Mouse (Mus musculus) lung, embryonic 16.5 days (tissue): ENCODE data around the gene AC131692.1. TPM values are rescaled to one million over a fixed set of nuclear protein-coding genes. Genes with fewer than 3 reads are reported as not detected.

Source experiments
- ATAC-seq: fragments of 200-750 bp; cut with Nextera tagmentation; 2 replicates; pipeline ENCODE4 v1.8.0; 2017; ENCODE audit warnings: low read depth, mild to moderate bottlenecking, moderate library complexity
- H3K27ac ChIP-seq: fragments of 300-500 bp; sonication (generic); 2 replicates; pipeline ENCODE4 v1.5.1; 2014; ENCODE audit warnings: mild to moderate bottlenecking, control low read depth, low read length
- H3K27me3 ChIP-seq: fragments of 300-500 bp; sonication (generic); 2 replicates; pipeline ENCODE4 v1.6.1; 2014; ENCODE audit warnings: low read depth, low read length, mixed read lengths; ENCODE audit not compliant: control insufficient read depth, insufficient read depth
- H3K36me3 ChIP-seq: fragments of 300-500 bp; sonication (generic); 2 replicates; pipeline ENCODE4 v1.6.1; 2014; ENCODE audit warnings: low read length; ENCODE audit not compliant: control insufficient read depth, insufficient read depth
- H3K4me1 ChIP-seq: fragments of 300-500 bp; sonication (generic); replicated peaks from 2 replicates; pipeline ENCODE4 v1.6.1; 2014; ENCODE audit warnings: low read length, mixed read lengths; ENCODE audit not compliant: control insufficient read depth, insufficient read depth
- H3K4me2 ChIP-seq: fragments of 300-500 bp; sonication (generic); 2 replicates; pipeline ENCODE4 v1.6.1; 2014; ENCODE audit warnings: low read depth, low read length, control low read depth
- H3K4me3 ChIP-seq: fragments of 300-500 bp; sonication (generic); 2 replicates; pipeline ENCODE4 v1.5.1; 2014; ENCODE audit warnings: mild to moderate bottlenecking, low read length, control low read depth
- H3K9ac ChIP-seq: fragments of 300-500 bp; sonication (generic); 2 replicates; pipeline ENCODE4 v1.6.1; 2014; ENCODE audit warnings: low read length, control low read depth
- H3K9me3 ChIP-seq: fragments of 300-500 bp; sonication (generic); 2 replicates; pipeline ENCODE4 v1.6.1; 2016; ENCODE audit warnings: low read length; ENCODE audit not compliant: control insufficient read depth
- WGBS: fragments of 180-500 bp; shearing (Covaris S2); extraction: QIAGEN DNeasy Blood & Tissue Kit; methylation state at CpG from one replicate; pipeline ENCODE4 v1.1.7; 2014; 5-methylcytosine and 5-hydroxymethylcytosine counted together
- polyA plus RNA-seq: library from polyadenylated mRNA; unstranded; fragments of >200 nt; fragmentation: Nextera tagmentation; extraction: Ambion mirVana; gene quantifications from 2 replicates; pipeline ENCODE4 v1.2.1, GENCODE M21; 2015

AC131692.1 gene
- polyA plus RNA-seq, 1 experiment from 2014 or later: not detected

DNA sequence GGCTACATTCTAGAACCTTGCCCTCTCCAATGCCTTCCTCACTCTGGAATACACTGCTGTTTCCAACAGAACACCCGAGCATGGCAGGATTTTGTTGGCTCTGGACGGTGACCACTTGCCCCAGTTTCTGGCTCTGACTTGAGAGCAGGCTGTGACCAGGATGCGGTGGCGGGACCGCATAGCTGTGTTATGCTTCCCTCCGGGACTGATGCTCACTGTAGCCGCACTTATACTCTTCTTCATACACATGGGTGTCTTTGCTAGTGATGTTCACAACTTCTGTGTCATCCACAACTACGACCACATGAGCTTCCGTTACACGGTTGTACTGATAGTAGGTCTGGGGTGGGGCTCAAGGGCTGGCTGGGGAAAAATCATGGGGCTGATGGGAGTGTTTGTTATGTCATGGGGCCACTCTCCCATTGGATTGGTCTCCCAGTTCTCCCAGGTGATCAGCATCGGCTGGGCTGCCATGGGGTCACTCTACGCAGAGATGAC is 14.2 kb upstream of the AC131692.1 start, which contains the start of gene Tmem262:
Gene Tmem262 (plus strand): TSS at position 51 of the 498 bp plus-strand sequence.
- no peaks in the 10 kb centered on the region for H3K9me3 ChIP-seq
- H3K4me2 ChIP-seq: no peak within 1 kb of the TSS
- no peak within 1 kb of the TSS for H3K27ac ChIP-seq
- H3K36me3 ChIP-seq: peaks cover 11% of the 10 kb centered on the region
- peaks cover 13% of the 10 kb centered on the region for H3K4me1 ChIP-seq
- no peaks in the 10 kb centered on the region for H3K27me3 ChIP-seq
- ATAC-seq: no peak
- H3K9ac ChIP-seq: no peak within 1 kb of the TSS
- 89% methylated on average over 12 of the region's 12 CpGs for WGBS
- H3K4me3 ChIP-seq: no peak within 1 kb of the TSS

DNA sequence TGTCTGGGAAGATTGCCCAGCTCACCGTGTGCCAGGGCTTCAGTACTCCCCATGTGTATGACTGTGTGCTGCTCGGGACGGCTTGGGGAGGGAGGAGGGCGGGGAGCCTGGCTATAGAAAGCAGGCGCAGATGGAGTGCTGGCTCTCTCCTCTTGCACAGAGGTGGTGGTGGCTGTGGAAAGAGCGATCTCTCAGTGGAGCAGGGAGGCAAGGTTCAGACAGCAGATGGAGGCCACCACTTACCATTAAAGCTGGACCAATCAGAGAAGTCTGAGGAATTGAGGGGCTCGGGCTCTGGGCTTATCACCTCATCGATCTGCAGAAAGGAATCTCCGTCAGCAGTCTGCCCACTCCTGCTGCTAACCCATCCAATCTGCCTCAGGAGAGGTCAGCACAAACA is 12.1 kb upstream of the AC131692.1 start, which contains the start of gene Gm28374:
Gene Gm28374 (minus strand): TSS at position 101 of the 400 bp plus-strand sequence.
- H3K4me1 ChIP-seq: peaks cover 13% of the 10 kb centered on the region
- 82% methylated on average over 9 of the region's 9 CpGs for WGBS
- H3K9me3 ChIP-seq: no peaks in the 10 kb centered on the region
- H3K4me3 ChIP-seq: no peak within 1 kb of the TSS
- no peak within 1 kb of the TSS for H3K4me2 ChIP-seq
- H3K27ac ChIP-seq: no peak within 1 kb of the TSS
- no peak for ATAC-seq
- H3K36me3 ChIP-seq: peaks cover 14% of the 10 kb centered on the region; the same call in 1 of the 2 replicates
- H3K27me3 ChIP-seq: no peaks in the 10 kb centered on the region
- H3K9ac ChIP-seq: no peak within 1 kb of the TSS

DNA sequence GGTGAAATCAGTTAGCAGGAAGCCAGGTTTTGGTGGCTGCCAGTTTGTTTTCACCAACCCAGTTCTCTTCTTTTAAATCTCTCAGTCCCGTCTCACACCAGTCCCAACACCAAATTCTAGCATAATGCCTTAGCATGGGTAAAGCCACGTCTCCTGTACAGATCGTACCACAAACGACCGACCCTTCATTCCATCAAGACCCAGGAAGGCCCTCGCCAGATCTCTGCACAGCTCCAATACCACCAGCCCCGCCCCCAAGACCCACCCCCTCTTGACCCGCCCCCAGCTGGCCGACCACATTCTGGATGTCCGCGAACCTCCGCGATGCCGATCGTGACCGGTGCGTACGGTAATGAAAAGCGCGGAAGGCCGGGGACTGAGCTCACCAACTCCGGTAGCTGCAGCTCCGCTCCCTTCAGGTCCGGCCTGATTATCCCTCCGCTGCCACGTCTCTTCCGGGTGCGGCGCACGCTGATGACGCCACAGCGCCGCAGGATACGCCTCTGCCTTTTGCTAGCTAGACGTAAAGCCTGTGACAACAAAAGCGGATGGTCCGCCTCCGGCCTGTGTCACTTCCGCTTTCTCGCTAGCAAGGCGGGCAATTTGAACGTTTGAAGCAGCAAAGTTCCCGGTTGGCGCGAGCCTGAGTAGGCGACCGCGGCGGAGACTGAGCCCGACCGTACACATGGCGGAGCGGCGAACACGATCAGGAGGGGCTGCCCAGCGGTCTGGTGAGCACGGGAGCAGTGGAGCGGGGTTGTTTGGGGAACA is 9.6 kb upstream of the AC131692.1 start, which contains the start of the genes Zfpl1 and Cdca5:
Gene Zfpl1 (minus strand): TSS at position 479 of the 771 bp plus-strand sequence.
Gene Cdca5 (plus strand): TSS at position 506 of the 771 bp plus-strand sequence.
- under 1% methylated on average over 58 of the region's 58 CpGs for WGBS
- H3K4me3 ChIP-seq: peak within 1 kb of the TSS; percentile 76
- no peaks in the 10 kb centered on the region for H3K27me3 ChIP-seq
- no peaks in the 10 kb centered on the region for H3K9me3 ChIP-seq
- peaks cover 14% of the 10 kb centered on the region; the same call in 1 of the 2 replicates for H3K36me3 ChIP-seq
- peaks cover 13% of the 10 kb centered on the region for H3K4me1 ChIP-seq
- ATAC-seq: peak; percentile 94
- H3K4me2 ChIP-seq: peak within 1 kb of the TSS; percentile 80
- peak within 1 kb of the TSS; percentile 79 for H3K9ac ChIP-seq
- H3K27ac ChIP-seq: peak within 1 kb of the TSS; percentile 62

DNA sequence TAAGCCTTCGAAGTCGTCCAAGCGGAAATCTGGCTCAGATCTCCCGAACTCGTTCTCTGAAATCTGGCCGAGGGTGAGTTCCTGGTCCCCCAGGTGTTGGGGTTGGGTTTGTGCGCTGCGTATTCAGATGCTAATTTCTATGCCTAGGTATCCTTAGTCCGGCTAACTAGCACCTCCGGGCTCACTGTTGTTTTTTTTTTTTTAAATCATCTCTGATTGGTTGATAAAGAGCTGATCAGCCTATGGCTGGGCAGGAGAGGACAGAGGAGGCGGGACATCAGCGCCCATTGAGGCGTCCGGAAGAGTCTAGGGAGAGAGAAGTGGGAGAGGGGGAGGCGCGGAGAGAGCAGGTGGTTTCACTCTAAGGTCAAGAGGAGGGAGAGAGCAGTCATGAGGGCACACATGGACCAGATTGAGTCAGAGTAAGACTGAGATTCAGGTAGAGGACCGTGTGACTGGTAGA is 8.8 kb upstream of the AC131692.1 start:
- Histone ChIP-seq H3K4me3 (peak overlapping the region; percentile 76), H3K36me3 (peaks cover 15% of the 10 kb centered on the region), H3K27me3 (no peaks in the 10 kb centered on the region), H3K9ac (peak overlapping the region; percentile 79), H3K4me2 (peak overlapping the region; percentile 80), H3K4me1 (peaks cover 13% of the 10 kb centered on the region), H3K27ac (peak overlapping the region; percentile 62), H3K9me3 (no peaks in the 10 kb centered on the region)
- peak; percentile 72 for ATAC-seq
- under 1% methylated on average over 17 of the region's 17 CpGs for WGBS

DNA sequence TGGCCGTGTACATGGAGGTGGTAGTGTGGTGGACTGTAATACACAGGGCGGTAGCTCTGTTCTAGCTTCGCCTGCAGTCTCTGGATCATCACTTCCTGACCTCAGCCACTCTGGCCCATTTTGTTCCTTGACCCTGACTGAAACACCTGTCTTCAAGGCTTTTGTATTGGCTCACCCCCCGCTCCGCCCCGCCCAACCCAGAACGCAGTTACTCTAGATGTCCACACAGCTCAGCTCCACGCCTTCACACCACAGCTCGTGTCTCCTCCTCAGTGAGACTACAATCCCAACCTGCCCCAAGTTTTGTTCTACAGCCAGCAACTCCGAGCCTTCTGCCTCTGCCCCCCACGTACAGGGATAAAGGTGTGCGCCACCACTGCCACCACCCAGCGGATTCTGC is 5.4 kb upstream of the AC131692.1 start:
- H3K4me3 ChIP-seq: no peak overlapping the region
- no peak overlapping the region for H3K27ac ChIP-seq
- peaks cover 17% of the 10 kb centered on the region for H3K36me3 ChIP-seq
- WGBS: 96% methylated on average over 13 of the region's 13 CpGs
- ATAC-seq: no peak
- no peaks in the 10 kb centered on the region for H3K27me3 ChIP-seq
- no peak overlapping the region for H3K9ac ChIP-seq
- H3K4me2 ChIP-seq: no peak overlapping the region
- H3K4me1 ChIP-seq: peaks cover 11% of the 10 kb centered on the region
- no peaks in the 10 kb centered on the region for H3K9me3 ChIP-seq

DNA sequence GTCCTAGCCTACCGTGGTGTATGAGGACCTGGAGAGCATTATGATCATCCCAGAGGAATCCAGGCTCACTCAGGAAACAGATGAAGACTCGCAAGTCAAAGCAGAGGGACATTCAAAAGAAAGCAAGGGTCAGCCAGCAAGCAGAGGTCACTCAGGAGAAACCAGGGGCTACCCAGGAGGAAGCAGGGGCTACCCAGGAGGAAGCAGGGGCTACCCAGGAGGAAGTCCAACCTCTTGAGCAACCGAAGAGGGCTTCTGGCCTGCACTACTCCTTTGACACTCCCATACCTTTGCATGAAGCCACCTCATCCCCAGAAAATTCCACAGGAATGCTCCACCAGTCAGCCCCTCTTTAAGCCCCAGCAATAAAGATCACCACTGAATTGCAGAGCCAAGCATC is 3.6 kb downstream of the AC131692.1 start:
- no peaks in the 10 kb centered on the region for H3K4me1 ChIP-seq
- WGBS: 75% methylated on average over 3 of the region's 3 CpGs
- H3K4me3 ChIP-seq: no peak overlapping the region
- H3K9ac ChIP-seq: no peak overlapping the region
- H3K36me3 ChIP-seq: no peaks in the 10 kb centered on the region
- H3K27me3 ChIP-seq: no peaks in the 10 kb centered on the region
- H3K4me2 ChIP-seq: no peak overlapping the region
- ATAC-seq: no peak
- no peaks in the 10 kb centered on the region for H3K9me3 ChIP-seq
- H3K27ac ChIP-seq: no peak overlapping the region

DNA sequence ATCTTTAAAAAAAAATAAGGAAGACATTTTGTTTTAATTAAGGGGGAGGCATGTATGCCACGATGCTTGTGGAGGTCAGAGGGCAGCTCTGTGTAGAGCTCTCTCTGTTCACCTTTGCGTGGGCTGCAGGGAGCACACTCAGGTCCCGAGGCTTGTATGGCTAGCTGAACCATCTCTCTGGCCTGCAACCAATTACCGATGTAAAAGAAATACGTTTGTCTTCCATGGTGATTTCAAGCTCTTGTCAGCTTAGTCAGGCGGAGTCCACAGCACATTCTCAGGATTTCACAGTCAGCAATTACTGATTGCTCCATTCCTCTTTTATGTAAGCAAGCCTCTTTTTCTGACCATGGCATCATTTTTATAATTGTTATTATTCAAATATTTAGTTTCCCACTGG is 7.0 kb downstream of the AC131692.1 start:
- WGBS: 54% methylated on average over 6 of the region's 6 CpGs
- no peak for ATAC-seq
- H3K4me2 ChIP-seq: no peak overlapping the region

DNA sequence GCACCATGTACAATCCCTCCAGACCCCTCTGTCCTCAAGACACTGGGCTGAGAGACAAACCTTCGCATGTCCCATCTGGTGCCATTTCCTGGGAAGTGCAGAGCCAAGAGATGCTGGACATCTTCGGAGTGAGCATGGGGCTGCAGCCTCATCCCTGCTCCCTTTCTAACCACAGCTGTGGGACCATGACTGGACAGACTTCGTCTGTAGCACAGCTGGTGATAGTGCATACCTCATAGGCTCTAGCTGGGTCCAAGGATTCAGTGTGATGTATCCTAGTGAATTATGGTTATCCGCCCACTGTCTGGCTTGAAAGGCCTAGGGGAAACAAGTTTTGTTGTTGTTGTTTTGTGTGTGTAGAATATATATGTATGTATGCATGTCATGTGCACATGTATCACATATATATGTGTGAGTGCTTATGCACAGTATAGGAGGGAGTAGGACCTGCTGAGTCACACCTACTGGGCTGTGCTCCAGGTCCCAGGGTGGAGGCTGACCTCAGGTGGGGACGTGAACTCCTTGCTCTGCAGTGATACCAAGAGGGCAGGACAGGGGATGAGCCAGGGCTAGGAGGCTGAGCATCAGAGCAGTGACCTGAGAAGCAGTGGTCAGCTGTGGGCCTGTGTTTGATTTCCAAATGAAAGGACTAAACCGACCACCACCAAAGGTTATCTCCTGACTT is 8.1 kb downstream of the AC131692.1 start:
- Histone ChIP-seq H3K4me2 (no peak overlapping the region), H3K36me3 (no peaks in the 10 kb centered on the region), H3K27me3 (no peaks in the 10 kb centered on the region), H3K9me3 (no peaks in the 10 kb centered on the region), H3K4me1 (no peaks in the 10 kb centered on the region), H3K27ac (no peak overlapping the region), H3K9ac (no peak overlapping the region), H3K4me3 (no peak overlapping the region)
- ATAC-seq: no peak
- 68% methylated on average over 6 of the region's 6 CpGs for WGBS

More for the DNA sequence above, 7.0 kb downstream of the AC131692.1 start:
- no peak overlapping the region for H3K9ac ChIP-seq
- H3K4me1 ChIP-seq: no peaks in the 10 kb centered on the region
- no peaks in the 10 kb centered on the region for H3K36me3 ChIP-seq
- H3K27ac ChIP-seq: no peak overlapping the region
- no peak overlapping the region for H3K4me3 ChIP-seq
- no peaks in the 10 kb centered on the region for H3K9me3 ChIP-seq
- no peaks in the 10 kb centered on the region for H3K27me3 ChIP-seq

DNA sequence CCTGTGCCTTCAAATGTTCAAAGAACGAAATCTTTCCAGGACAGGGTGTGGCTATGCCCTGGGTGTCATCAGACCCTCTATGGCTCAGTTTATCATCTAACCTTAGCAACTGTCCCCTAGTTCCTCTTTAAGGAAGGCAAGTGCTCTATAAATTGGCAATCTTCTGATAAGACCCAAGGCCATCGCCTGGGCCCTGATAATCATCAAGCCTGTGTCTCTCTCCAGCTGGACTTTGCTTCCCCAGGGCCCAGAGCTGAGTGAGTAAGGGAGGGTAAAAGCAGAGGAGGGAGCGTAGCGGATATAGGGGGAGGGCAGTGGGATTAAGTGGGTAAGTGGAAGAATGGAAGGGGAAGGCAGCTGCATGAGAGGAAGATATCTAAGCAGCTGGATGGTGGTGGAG is 10.3 kb downstream of the AC131692.1 start:
- H3K4me1 ChIP-seq: no peaks in the 10 kb centered on the region
- no peak overlapping the region for H3K4me2 ChIP-seq
- no peak overlapping the region for H3K9ac ChIP-seq
- 74% methylated on average over 4 of the region's 4 CpGs for WGBS
- H3K4me3 ChIP-seq: no peak overlapping the region
- no peak overlapping the region for H3K27ac ChIP-seq
- H3K27me3 ChIP-seq: no peaks in the 10 kb centered on the region
- H3K36me3 ChIP-seq: no peaks in the 10 kb centered on the region
- ATAC-seq: no peak
- H3K9me3 ChIP-seq: no peaks in the 10 kb centered on the region
